Mouse (Mus musculus) stomach, postnatal 0 days (tissue): Measurements from ENCODE around the gene Bud23. TPM values are rescaled to one million over a fixed set of nuclear protein-coding genes. Genes with fewer than 3 reads are reported as not detected.

Experiments used
- ATAC-seq: fragments of 200-750 bp; cut with Nextera tagmentation; 2 replicates; pipeline ENCODE4 v1.8.0; 2017; ENCODE audit not compliant: low FRiP score, low TSS enrichment
- DNase-seq: peaks from one replicate; pipeline ENCODE4 v3.0.0-alpha.2; 2016; ENCODE audit warnings: low spot score
- H3K27ac ChIP-seq: fragments of 300-500 bp; sonication (generic); replicated peaks from 2 replicates; pipeline ENCODE4 v1.5.1; 2014; ENCODE audit warnings: mild to moderate bottlenecking, control low read depth
- H3K27me3 ChIP-seq: fragments of 300-500 bp; sonication (generic); 2 replicates; pipeline ENCODE4 v1.6.1; 2014; ENCODE audit warnings: low read length; ENCODE audit not compliant: control insufficient read depth, insufficient read depth
- H3K36me3 ChIP-seq: fragments of 300-500 bp; sonication (generic); 2 replicates; pipeline ENCODE4 v1.6.1; 2014; ENCODE audit warnings: low read length, mixed read lengths; ENCODE audit not compliant: control insufficient read depth, insufficient read depth
- H3K4me1 ChIP-seq: fragments of 300-500 bp; sonication (generic); replicated peaks from 2 replicates; pipeline ENCODE4 v1.6.1; 2014; ENCODE audit warnings: antibody characterized with exemption; ENCODE audit not compliant: control insufficient read depth, insufficient read depth
- H3K4me2 ChIP-seq: fragments of 300-500 bp; sonication (generic); replicated peaks from 2 replicates; pipeline ENCODE4 v1.6.1; 2014; ENCODE audit warnings: low read depth, mild to moderate bottlenecking, control low read depth, moderate library complexity
- H3K4me3 ChIP-seq: fragments of 300-500 bp; sonication (generic); 2 replicates; pipeline ENCODE4 v1.5.1; 2014; ENCODE audit warnings: low read depth, low read length, control low read depth
- H3K9ac ChIP-seq: fragments of 300-500 bp; sonication (generic); 2 replicates; pipeline ENCODE4 v1.6.1; 2014; ENCODE audit warnings: mild to moderate bottlenecking, low read length, control low read depth, mixed read lengths
- H3K9me3 ChIP-seq: fragments of 300-500 bp; sonication (generic); 2 replicates; pipeline ENCODE4 v1.6.1; 2016; ENCODE audit warnings: low read length; ENCODE audit not compliant: control insufficient read depth
- CTCF ChIP-seq: IDR thresholded peaks from 2 replicates; pipeline ENCODE4 v1.5.1; 2016; ENCODE audit warnings: antibody characterized with exemption, low read depth, mild to moderate bottlenecking, moderate library complexity
- EP300 ChIP-seq: optimal IDR thresholded peaks from 2 replicates; pipeline ENCODE3; 2016; ENCODE audit warnings: antibody characterized with exemption
- WGBS: fragments of 180-500 bp; shearing (Covaris S2); extraction: QIAGEN DNeasy Blood & Tissue Kit; methylation state at CpG from one replicate; pipeline ENCODE4 v1.1.7; 2014; 5-methylcytosine and 5-hydroxymethylcytosine counted together
- polyA plus RNA-seq: library from polyadenylated mRNA; unstranded; fragments of >200 nt; fragmentation: Nextera tagmentation; extraction: Ambion mirVana; gene quantifications from 2 replicates; pipeline ENCODE4 v1.2.1, GENCODE M21; 2015

The Bud23 gene
- polyA plus RNA-seq, 1 experiment from 2014 or later: 51.9 TPM

GRCm38 (mm10) chr5:135079578-135079977 lies 14.8 kb upstream of the Bud23 start:
- Histone ChIP-seq H3K9ac (no peak overlapping the region), H3K4me3 (no peak overlapping the region), H3K27me3 (no peaks in the 10 kb centered on the region), H3K27ac (no peak overlapping the region), H3K36me3 (no peaks in the 10 kb centered on the region), H3K9me3 (no peaks in the 10 kb centered on the region), H3K4me2 (no peak overlapping the region), H3K4me1 (no peaks in the 10 kb centered on the region)
- ATAC-seq (no peak), DNase-seq (no peak)
- TF ChIP-seq EP300 (no peak), CTCF (no peak)
- 91% methylated on average over 2 of the region's 2 CpGs for WGBS

DNA sequence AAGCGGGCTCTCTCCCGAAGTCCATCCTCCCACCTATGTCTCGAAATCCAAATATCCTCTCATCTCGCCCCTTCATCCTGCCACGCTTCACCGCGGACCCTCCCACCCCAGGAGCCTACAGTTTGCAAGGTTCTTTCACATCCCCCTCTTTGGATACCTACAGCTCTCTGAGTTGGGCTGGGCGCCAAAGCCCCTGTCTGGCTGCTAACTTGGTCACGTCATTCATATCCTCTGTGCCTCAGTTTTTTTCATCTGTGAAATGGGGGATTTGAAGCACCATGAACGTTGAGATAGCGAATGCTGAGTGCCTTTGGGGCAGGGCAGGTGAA lies 13.7 kb upstream of the Bud23 start:
- under 1% methylated on average over 11 of the region's 11 CpGs for WGBS
- ATAC-seq: no peak
- no peak overlapping the region; the same call in 1 of the 2 replicates for H3K9ac ChIP-seq

GRCm38 (mm10) chr5:135077564-135078481 lies 13.1 kb upstream of the Bud23 start, which contains the start of gene Vps37d:
Gene Vps37d, minus strand, starts transcription at chr5:135078266.
- peak; percentile 82 for TF ChIP-seq CTCF
- TF ChIP-seq EP300: no peak
- peak; percentile 93 for DNase-seq
- no peaks in the 10 kb centered on the region for H3K9me3 ChIP-seq

More for the DNA sequence above, 13.7 kb upstream of the Bud23 start:
- Histone ChIP-seq H3K4me3 (peak overlapping the region; percentile 80), H3K27ac (no peak overlapping the region), H3K27me3 (no peaks in the 10 kb centered on the region), H3K36me3 (no peaks in the 10 kb centered on the region), H3K4me2 (peak overlapping the region; percentile 94), H3K9me3 (no peaks in the 10 kb centered on the region), H3K4me1 (no peaks in the 10 kb centered on the region)
- TF ChIP-seq EP300 (no peak), CTCF (no peak)
- no peak for DNase-seq

DNA sequence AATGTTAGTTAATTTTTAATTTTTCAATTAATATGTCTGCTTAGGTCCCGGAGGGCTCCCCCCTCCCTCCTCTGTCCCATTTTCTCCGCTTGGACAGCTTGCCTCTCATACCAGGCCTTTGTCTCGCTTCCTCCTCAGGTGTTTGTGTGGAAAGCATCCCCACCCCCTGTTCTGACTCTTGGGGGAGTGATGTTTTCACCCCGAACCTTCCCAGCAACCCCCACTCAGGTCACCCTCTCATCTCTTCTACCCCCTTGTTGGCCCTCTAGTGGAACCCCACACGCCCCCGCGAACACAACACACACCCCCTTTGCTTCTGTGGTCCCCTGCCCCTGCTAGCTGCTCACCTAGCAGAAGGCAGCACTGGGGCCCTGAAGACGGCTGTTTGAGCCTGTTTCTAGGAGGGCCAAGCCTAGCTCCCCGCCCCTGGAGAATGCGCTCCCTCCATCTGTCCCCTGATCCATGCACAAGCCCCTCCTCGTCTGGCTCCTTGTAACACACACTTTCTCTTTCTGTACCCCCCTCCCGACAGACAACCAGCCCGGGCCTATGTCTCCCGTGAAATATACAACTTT lies 12.3 kb upstream of the Bud23 start:
- peak; percentile 22; the same call in 1 of the 2 replicates for ATAC-seq
- TF ChIP-seq EP300: no peak
- no peak for TF ChIP-seq CTCF
- no peak overlapping the region for H3K27ac ChIP-seq
- peak overlapping the region; percentile 94 for H3K4me2 ChIP-seq
- no peaks in the 10 kb centered on the region for H3K27me3 ChIP-seq
- peak; percentile 29 for DNase-seq
- no peaks in the 10 kb centered on the region for H3K36me3 ChIP-seq
- H3K9me3 ChIP-seq: no peaks in the 10 kb centered on the region
- no peaks in the 10 kb centered on the region for H3K4me1 ChIP-seq
- 17% methylated on average over 14 of the region's 14 CpGs for WGBS
- peak overlapping the region; percentile 90 for H3K9ac ChIP-seq
- H3K4me3 ChIP-seq: peak overlapping the region; percentile 80

More at GRCm38 (mm10) chr5:135077564-135078481, 13.1 kb upstream of the Bud23 start, which contains the start of gene Vps37d:
- Histone ChIP-seq H3K4me2 (peak within 1 kb of the TSS; percentile 94), H3K36me3 (no peaks in the 10 kb centered on the region), H3K4me1 (no peaks in the 10 kb centered on the region), H3K9ac (peak within 1 kb of the TSS; percentile 90), H3K27ac (peak within 1 kb of the TSS; percentile 78), H3K4me3 (peak within 1 kb of the TSS; percentile 80), H3K27me3 (no peaks in the 10 kb centered on the region)
- under 1% methylated on average over 57 of the region's 83 CpGs for WGBS
- peak; percentile 87 for ATAC-seq

DNA sequence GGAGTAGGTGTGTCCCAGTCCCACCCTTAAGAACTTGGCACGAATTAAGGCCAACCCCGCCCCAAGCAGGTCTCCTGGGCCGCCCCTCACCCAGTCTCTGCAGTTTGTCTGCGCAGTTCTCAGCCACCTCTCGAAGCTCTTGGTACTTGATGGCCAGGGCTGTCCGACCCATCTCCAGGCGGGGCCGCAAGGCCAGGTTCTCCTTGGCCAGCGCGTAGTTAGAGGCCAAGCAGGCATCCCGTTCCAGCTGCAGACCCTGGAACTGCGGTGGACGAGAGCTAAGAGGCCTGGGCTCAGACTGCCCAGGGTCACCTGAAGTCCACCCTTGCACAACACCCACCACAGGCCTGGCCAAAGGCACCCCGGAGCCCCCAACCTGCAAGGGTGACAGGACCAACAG lies 11.6 kb upstream of the Bud23 start:
- DNase-seq: no peak
- no peak overlapping the region for H3K4me3 ChIP-seq
- 78% methylated on average over 14 of the region's 14 CpGs for WGBS
- H3K9ac ChIP-seq: no peak overlapping the region
- no peak for TF ChIP-seq CTCF
- no peak for TF ChIP-seq EP300
- no peaks in the 10 kb centered on the region for H3K27me3 ChIP-seq
- H3K27ac ChIP-seq: no peak overlapping the region
- no peaks in the 10 kb centered on the region for H3K9me3 ChIP-seq
- ATAC-seq: no peak
- H3K4me2 ChIP-seq: no peak overlapping the region
- H3K36me3 ChIP-seq: no peaks in the 10 kb centered on the region
- H3K4me1 ChIP-seq: no peaks in the 10 kb centered on the region

DNA sequence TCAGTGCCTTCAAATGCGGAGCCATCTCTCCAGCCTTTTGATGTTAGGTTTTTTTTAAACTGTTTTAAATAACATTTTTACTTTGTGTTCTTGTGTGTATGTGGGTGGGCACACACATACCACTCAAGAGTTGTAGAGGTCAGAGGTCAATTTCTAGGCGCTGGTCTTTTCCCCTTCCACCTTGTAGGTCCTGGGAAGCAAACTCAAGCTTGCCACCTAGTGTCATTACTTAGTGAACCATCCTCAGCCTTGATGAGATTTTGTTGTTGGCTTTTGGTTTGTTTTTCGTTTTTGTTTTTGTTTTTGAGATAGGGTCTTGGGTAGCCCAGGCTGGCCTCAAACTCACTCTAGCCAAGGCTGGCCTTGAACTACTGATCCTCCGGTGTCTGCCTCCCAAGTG lies 10.9 kb upstream of the Bud23 start:
- Histone ChIP-seq H3K4me2 (no peak overlapping the region), H3K27ac (no peak overlapping the region), H3K9me3 (no peaks in the 10 kb centered on the region), H3K9ac (no peak overlapping the region), H3K4me1 (no peaks in the 10 kb centered on the region), H3K36me3 (no peaks in the 10 kb centered on the region), H3K4me3 (no peak overlapping the region), H3K27me3 (no peaks in the 10 kb centered on the region)
- ATAC-seq (no peak), DNase-seq (no peak)
- WGBS: 61% methylated on average over 4 of the region's 4 CpGs
- TF ChIP-seq CTCF: peak; percentile 42
- TF ChIP-seq EP300: no peak
